Mouse (Mus musculus): ENCODE measurements around the gene Kcne1. TPM values are rescaled to one million over a fixed set of nuclear protein-coding genes. Genes with fewer than 3 reads are reported as not detected.

Gene Kcne1
- polyA plus RNA-seq, 1 experiment from 2014 or later = 3.7 TPM

DNA sequence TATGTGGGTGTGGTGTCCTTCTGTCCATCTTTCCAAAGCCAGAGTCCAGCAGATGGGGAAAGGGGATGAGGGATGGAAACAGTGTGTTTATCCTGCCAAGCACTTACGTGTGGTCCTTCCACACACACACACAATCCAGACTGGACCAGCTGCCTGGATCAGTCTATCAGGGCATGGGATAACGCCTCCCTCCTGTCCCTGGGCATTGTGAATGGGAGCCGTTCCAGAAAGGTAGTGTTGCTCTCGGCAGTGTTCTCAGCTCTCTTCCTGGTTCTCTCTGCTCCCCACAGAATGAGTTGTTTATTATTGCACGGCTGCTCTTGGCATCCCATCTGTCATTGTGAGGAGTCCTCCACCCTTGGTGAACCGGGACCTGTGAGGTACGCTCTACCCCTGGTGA, 1.4 kb upstream of the Kcne1 start:
- no peaks in the 10 kb centered on the region for H3K36me3 ChIP-seq (ENCODE audit: insufficient read depth, low read length)
- no peaks in the 10 kb centered on the region for H3K27me3 ChIP-seq (ENCODE audit: insufficient read depth, low read length)
- H3K9me3 ChIP-seq (ENCODE audit: low read length) = no peaks in the 10 kb centered on the region
- ATAC-seq (ENCODE audit: low FRiP score, low TSS enrichment) = no peak
- no peak overlapping the region for H3K27ac ChIP-seq (ENCODE audit: low read length)
- H3K4me2 ChIP-seq (replicated peaks; ENCODE audit: low read depth, low read length) = no peak overlapping the region
- 62% methylated on average over 7 of the region's 7 CpGs for whole genome bisulfite sequencing
- H3K4me1 ChIP-seq (ENCODE audit: insufficient read depth, low read length) = peaks cover 14% of the 10 kb centered on the region
- H3K4me3 ChIP-seq (ENCODE audit: low read length) = no peak overlapping the region
- no peak overlapping the region for H3K9ac ChIP-seq (replicated peaks; ENCODE audit: low read length)

DNA sequence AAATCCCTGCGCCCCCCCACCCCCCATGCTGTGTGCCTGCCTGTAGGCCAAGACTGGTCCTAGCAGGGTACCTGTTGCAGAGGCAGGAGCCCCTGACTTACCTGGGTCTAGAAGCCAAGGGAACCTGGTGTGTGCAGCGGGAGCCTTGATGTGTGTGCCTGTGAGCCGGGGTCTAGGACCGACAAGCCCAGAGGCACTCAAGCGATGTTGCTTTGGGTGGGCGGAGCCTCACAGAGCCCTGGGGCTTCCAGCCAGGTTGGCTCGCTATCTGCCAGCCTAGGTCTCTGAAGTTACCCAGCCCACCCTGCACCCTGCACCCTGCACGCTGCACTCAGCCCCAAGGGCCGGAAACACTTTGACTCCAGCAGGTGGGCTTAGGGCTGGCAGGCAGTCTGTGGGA, 534 bp downstream of the Kcne1 start:
- H3K9ac ChIP-seq (replicated peaks; ENCODE audit: low read length) = no peak overlapping the region
- H3K36me3 ChIP-seq (ENCODE audit: insufficient read depth, low read length) = no peaks in the 10 kb centered on the region
- H3K4me3 ChIP-seq (ENCODE audit: low read length) = no peak overlapping the region
- H3K4me2 ChIP-seq (replicated peaks; ENCODE audit: low read depth, low read length) = peak overlapping the region; percentile 26
- no peaks in the 10 kb centered on the region for H3K9me3 ChIP-seq (ENCODE audit: low read length)
- peak; percentile 85 for ATAC-seq (ENCODE audit: low FRiP score, low TSS enrichment)
- WGBS = 23% methylated on average over 9 of the region's 9 CpGs
- peaks cover 14% of the 10 kb centered on the region for H3K4me1 ChIP-seq (ENCODE audit: insufficient read depth, low read length)
- H3K27ac ChIP-seq (ENCODE audit: low read length) = peak overlapping the region; percentile 16
- H3K27me3 ChIP-seq (ENCODE audit: insufficient read depth, low read length) = no peaks in the 10 kb centered on the region

DNA sequence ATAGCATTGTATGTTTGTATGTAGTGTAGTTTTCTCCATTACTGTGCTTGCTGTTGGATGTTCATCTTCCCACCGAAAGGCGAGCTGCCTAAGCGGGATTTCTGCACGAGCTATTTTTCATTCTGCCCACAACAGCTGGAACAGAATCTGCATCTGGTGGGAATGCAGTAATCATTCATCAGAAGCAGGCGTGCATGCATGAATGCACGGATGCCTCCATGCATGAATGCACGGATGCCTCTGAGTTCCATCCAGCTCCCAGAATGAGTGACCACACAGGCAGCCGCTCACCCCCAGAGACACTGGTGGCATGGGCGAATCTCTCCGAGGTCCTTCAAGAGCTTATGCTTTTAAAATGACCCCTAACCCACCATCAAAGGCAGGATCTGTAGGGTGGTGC, 1.7 kb downstream of the Kcne1 start:
- Histone ChIP-seq H3K27ac (ENCODE audit: low read length) (no peak overlapping the region), H3K36me3 (ENCODE audit: insufficient read depth, low read length) (no peaks in the 10 kb centered on the region), H3K9me3 (ENCODE audit: low read length) (no peaks in the 10 kb centered on the region), H3K27me3 (ENCODE audit: insufficient read depth, low read length) (no peaks in the 10 kb centered on the region), H3K4me3 (ENCODE audit: low read length) (no peak overlapping the region), H3K4me2 (replicated peaks; ENCODE audit: low read depth, low read length) (no peak overlapping the region), H3K4me1 (ENCODE audit: insufficient read depth, low read length) (peaks cover 14% of the 10 kb centered on the region), H3K9ac (replicated peaks; ENCODE audit: low read length) (no peak overlapping the region)
- ATAC-seq (ENCODE audit: low FRiP score, low TSS enrichment) = no peak
- WGBS = 43% methylated on average over 10 of the region's 10 CpGs

DNA sequence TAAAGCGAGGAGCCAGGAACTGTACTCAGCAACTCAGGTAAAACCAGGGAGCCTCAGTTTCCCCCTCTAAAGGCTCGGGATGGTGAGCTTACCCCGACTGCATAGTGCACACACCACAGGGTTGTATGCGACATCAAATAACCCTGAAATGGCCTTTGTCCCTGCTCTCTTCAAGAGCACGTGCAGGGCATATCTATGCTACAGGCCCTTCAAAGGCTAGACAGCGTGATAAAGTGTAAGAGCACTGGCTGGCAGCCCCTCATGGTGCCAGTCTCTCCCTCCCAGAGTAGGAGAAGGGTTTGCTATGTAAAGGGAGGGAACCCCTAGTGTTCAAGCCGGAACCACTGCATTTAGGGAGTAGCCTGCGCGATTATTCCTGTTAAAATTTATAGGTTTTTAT, 2.2 kb downstream of the Kcne1 start:
- no peak for ATAC-seq (ENCODE audit: low FRiP score, low TSS enrichment)
- no peak overlapping the region for H3K4me2 ChIP-seq (replicated peaks; ENCODE audit: low read depth, low read length)
- WGBS = 56% methylated on average over 9 of the region's 9 CpGs
- H3K9ac ChIP-seq (replicated peaks; ENCODE audit: low read length) = no peak overlapping the region
- H3K36me3 ChIP-seq (ENCODE audit: insufficient read depth, low read length) = no peaks in the 10 kb centered on the region
- no peak overlapping the region for H3K27ac ChIP-seq (ENCODE audit: low read length)
- peaks cover 14% of the 10 kb centered on the region for H3K4me1 ChIP-seq (ENCODE audit: insufficient read depth, low read length)
- H3K9me3 ChIP-seq (ENCODE audit: low read length) = no peaks in the 10 kb centered on the region
- H3K4me3 ChIP-seq (ENCODE audit: low read length) = no peak overlapping the region
- H3K27me3 ChIP-seq (ENCODE audit: insufficient read depth, low read length) = no peaks in the 10 kb centered on the region

DNA sequence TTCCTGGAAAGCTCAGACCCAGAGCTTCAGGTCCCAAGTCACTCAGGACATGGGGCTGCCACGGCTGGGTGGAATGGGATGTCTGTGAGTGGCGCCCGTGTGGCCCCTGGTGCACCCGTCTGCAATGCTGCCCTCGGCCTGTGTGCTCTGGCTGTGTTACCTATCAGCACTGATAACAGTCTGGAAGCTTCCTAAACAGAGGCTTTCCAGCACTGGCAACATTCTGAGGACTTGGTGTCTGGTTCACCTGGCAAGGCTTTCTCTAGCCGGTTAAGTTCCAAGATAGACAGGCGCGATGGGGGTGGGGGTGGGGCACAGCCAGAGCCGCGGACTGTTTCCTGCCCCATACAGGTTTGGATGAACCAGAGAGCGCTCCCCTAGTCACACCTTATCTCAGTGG, 3.3 kb downstream of the Kcne1 start:
- Histone ChIP-seq H3K27me3 (ENCODE audit: insufficient read depth, low read length) (no peaks in the 10 kb centered on the region), H3K4me1 (ENCODE audit: insufficient read depth, low read length) (peaks cover 14% of the 10 kb centered on the region), H3K9ac (replicated peaks; ENCODE audit: low read length) (no peak overlapping the region), H3K4me2 (replicated peaks; ENCODE audit: low read depth, low read length) (no peak overlapping the region), H3K27ac (ENCODE audit: low read length) (no peak overlapping the region), H3K36me3 (ENCODE audit: insufficient read depth, low read length) (no peaks in the 10 kb centered on the region), H3K4me3 (ENCODE audit: low read length) (no peak overlapping the region), H3K9me3 (ENCODE audit: low read length) (no peaks in the 10 kb centered on the region)
- 76% methylated on average over 11 of the region's 11 CpGs for WGBS
- ATAC-seq (ENCODE audit: low FRiP score, low TSS enrichment) = no peak

DNA sequence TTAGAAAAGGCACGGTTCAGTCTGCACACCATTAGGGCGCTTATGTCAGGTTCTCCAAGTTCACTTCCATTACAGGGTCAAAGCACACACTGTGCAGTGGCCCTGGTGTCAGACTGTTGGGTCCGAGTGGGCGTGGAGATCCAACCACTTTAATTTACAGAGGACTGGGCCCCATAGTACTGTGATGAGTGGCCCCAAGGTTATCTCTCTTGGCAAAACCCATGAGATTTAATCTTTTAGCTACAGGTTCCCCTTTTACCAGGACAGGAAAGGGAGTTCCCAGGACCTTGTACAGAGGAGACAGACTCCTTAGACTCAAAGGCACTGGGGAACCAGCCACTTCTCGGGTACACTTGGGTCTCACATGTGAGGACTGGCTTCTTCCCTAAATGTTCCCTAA, 3.9 kb downstream of the Kcne1 start:
- ATAC-seq (ENCODE audit: low FRiP score, low TSS enrichment) = no peak
- Histone ChIP-seq H3K27me3 (ENCODE audit: insufficient read depth, low read length) (no peaks in the 10 kb centered on the region), H3K36me3 (ENCODE audit: insufficient read depth, low read length) (no peaks in the 10 kb centered on the region), H3K4me3 (ENCODE audit: low read length) (no peak overlapping the region), H3K4me1 (ENCODE audit: insufficient read depth, low read length) (peaks cover 14% of the 10 kb centered on the region), H3K27ac (ENCODE audit: low read length) (no peak overlapping the region), H3K9ac (replicated peaks; ENCODE audit: low read length) (no peak overlapping the region), H3K4me2 (replicated peaks; ENCODE audit: low read depth, low read length) (no peak overlapping the region), H3K9me3 (ENCODE audit: low read length) (no peaks in the 10 kb centered on the region)
- 69% methylated on average over 5 of the region's 5 CpGs for WGBS

DNA sequence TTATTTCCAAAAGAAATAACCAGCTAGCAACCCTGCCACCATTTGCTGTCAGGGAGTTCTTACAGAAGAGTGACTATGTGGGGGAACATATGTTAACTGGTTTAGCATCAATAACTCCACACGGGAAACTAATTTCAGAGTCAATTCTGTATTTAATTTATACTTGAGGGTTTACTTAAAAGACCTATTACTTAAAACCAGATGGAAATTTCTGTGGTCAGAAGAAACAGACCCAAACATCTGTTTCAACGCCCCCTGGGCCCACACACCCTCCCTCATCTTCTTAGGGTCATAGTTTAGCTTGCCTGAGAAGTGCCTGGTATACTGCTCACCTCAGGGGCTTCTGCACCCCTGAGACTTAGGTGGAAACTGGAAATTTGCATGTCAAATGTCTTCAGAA, 5.4 kb downstream of the Kcne1 start:
- Histone ChIP-seq H3K36me3 (ENCODE audit: insufficient read depth, low read length) (no peaks in the 10 kb centered on the region), H3K4me1 (ENCODE audit: insufficient read depth, low read length) (peaks cover 15% of the 10 kb centered on the region), H3K27me3 (ENCODE audit: insufficient read depth, low read length) (no peaks in the 10 kb centered on the region), H3K9me3 (ENCODE audit: low read length) (no peaks in the 10 kb centered on the region), H3K27ac (ENCODE audit: low read length) (no peak overlapping the region), H3K4me3 (ENCODE audit: low read length) (no peak overlapping the region), H3K9ac (replicated peaks; ENCODE audit: low read length) (no peak overlapping the region), H3K4me2 (replicated peaks; ENCODE audit: low read depth, low read length) (no peak overlapping the region)
- 59% methylated on average over 2 of the region's 2 CpGs for WGBS
- ATAC-seq (ENCODE audit: low FRiP score, low TSS enrichment) = no peak

DNA sequence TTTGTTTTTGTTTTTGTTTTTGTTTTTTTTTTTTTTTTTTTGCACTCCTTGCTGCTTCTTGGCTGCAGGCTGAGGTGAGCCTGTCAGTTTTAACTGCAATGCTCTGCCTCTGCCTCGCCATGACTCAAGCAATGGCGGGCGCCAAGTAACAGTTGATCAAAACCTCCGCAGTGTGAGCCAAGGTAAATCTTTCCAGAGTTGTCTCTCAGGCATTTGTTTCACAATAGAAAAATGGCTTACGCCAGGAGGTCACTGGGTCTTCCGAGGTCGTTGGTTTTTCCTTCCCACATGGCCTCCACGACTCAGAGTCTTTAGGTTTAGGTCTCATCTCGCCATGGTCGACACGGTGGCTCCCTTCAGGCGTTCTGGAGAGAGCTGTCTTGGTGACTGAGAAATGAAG, 6.0 kb downstream of the Kcne1 start:
- peaks cover 11% of the 10 kb centered on the region for H3K4me1 ChIP-seq (ENCODE audit: insufficient read depth, low read length)
- ATAC-seq (ENCODE audit: low FRiP score, low TSS enrichment) = no peak
- H3K9ac ChIP-seq (replicated peaks; ENCODE audit: low read length) = no peak overlapping the region
- H3K27ac ChIP-seq (ENCODE audit: low read length) = no peak overlapping the region
- H3K36me3 ChIP-seq (ENCODE audit: insufficient read depth, low read length) = no peaks in the 10 kb centered on the region
- 80% methylated on average over 12 of the region's 12 CpGs for WGBS
- H3K4me2 ChIP-seq (replicated peaks; ENCODE audit: low read depth, low read length) = no peak overlapping the region
- no peaks in the 10 kb centered on the region for H3K27me3 ChIP-seq (ENCODE audit: insufficient read depth, low read length)
- no peak overlapping the region for H3K4me3 ChIP-seq (ENCODE audit: low read length)
- H3K9me3 ChIP-seq (ENCODE audit: low read length) = no peaks in the 10 kb centered on the region

DNA sequence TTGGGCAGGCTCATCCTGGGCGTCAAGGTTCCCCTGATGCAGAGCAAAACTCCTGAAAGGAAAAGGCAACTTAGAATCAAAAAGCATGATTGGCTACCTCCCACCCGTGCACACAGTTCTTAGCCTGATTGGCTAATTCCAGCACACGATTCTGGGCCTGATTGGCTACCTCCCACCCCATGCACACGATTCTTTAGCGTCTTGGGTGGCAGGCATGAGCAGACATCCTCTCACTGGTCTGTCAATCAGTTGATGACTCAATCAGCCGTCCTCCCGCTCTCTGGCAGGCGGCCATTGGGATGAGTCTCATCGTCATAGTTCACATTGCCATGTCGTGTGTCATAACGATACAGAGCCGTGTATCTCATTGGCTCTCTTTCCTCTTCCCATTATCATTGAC, 10.3 kb downstream of the Kcne1 start:
- no peaks in the 10 kb centered on the region for H3K27me3 ChIP-seq (ENCODE audit: insufficient read depth, low read length)
- H3K9ac ChIP-seq (replicated peaks; ENCODE audit: low read length) = no peak overlapping the region
- 0 out of 2 replicates have a peak, but pooled peaks cover 6% of the 10 kb centered on the region for H3K4me1 ChIP-seq (ENCODE audit: insufficient read depth, low read length)
- H3K4me2 ChIP-seq (replicated peaks; ENCODE audit: low read depth, low read length) = no peak overlapping the region
- ATAC-seq (ENCODE audit: low FRiP score, low TSS enrichment) = no peak
- H3K4me3 ChIP-seq (ENCODE audit: low read length) = no peak overlapping the region
- H3K9me3 ChIP-seq (ENCODE audit: low read length) = no peaks in the 10 kb centered on the region
- H3K36me3 ChIP-seq (ENCODE audit: insufficient read depth, low read length) = no peaks in the 10 kb centered on the region
- 62% methylated on average over 12 of the region's 12 CpGs for WGBS
- no peak overlapping the region for H3K27ac ChIP-seq (ENCODE audit: low read length)

DNA sequence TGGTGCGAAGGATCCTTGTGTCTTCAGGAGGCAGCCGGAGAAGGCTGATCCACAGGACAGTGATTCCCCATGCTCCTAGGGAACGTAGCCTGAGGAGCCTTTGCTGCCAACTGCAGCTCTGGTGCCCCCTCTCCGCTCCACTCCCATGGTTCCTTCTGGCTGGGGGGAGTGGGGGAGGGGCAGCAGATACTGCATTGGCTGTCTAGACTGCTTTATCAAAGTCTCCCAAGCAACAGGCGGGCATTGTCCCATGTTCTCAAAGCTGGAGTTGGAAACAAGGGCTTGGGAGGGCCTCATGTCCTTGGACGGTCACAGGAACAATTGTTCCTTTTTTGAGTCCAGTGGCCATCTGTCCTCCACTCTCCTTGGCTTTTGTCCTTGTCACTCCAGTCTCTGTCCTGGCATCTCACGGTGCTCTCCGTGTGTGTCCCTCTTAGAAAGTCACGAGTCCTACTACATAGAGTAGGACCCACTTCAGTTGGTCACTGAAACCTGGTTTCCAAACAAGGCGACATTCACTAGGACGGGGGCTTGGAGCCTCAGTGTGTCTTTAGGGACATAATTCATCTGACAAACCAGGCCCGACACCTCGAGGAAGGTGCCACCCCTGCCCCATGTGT, 12.9 kb downstream of the Kcne1 start:
- Histone ChIP-seq H3K9ac (replicated peaks; ENCODE audit: low read length) (no peak overlapping the region), H3K4me3 (ENCODE audit: low read length) (no peak overlapping the region), H3K27ac (ENCODE audit: low read length) (no peak overlapping the region), H3K9me3 (ENCODE audit: low read length) (no peaks in the 10 kb centered on the region), H3K4me2 (replicated peaks; ENCODE audit: low read depth, low read length) (no peak overlapping the region), H3K36me3 (ENCODE audit: insufficient read depth, low read length) (no peaks in the 10 kb centered on the region), H3K27me3 (ENCODE audit: insufficient read depth, low read length) (no peaks in the 10 kb centered on the region), H3K4me1 (ENCODE audit: insufficient read depth, low read length) (peaks cover 8% of the 10 kb centered on the region)
- 78% methylated on average over 13 of the region's 13 CpGs for WGBS
- no peak for ATAC-seq (ENCODE audit: low FRiP score, low TSS enrichment)
